Comparison of ENCODE assay signal across 9 mouse cellular contexts in genomic region chr9:58241780-58242485, GRCm38 (mm10). TPM values are rescaled to one million over a fixed set of nuclear protein-coding genes. Genes with fewer than 3 reads are reported as not detected.
DNase-seq lines count a peak whose midpoint lies in the region; ATAC-seq lines count a peak whose summit lies in the region.
"Had no signal": no experiment of that assay in that cellular context is flagged by ENCODE, and none has a peak within 500 bp of the region (broad histone marks: within the 10 kb centered on the region; RNA-seq: fewer than 3 reads in every experiment).

No protein-coding gene starts in this region.

- no peak overlapping the region for H3K4me2 ChIP-seq in midbrain, embryonic 13.5 days (replicated peaks)
- H3K4me2 ChIP-seq in midbrain, embryonic 15.5 days = no peak overlapping the region
- H3K4me2 ChIP-seq in heart, embryonic 15.5 days = no peak overlapping the region
- H3K4me2 ChIP-seq in limb, embryonic 12.5 days = peak overlapping the region; percentile 3; the same call in 1 of the 2 replicates

- peak overlapping the region; percentile 59; the same call in 1 of the 2 replicates for H3K27ac ChIP-seq in midbrain, embryonic 13.5 days
- no peak overlapping the region for H3K27ac ChIP-seq in midbrain, embryonic 15.5 days
- peak overlapping the region; percentile 38 for H3K27ac ChIP-seq in heart, embryonic 15.5 days
- peak overlapping the region; percentile 68 for H3K27ac ChIP-seq in limb, embryonic 12.5 days

- DNase-seq in adrenal gland, postnatal 10 days = peak; percentile 73
- DNase-seq in ovary, postnatal 14 days (ENCODE audit: low spot score) = peak; percentile 44
- DNase-seq in layer of hippocampus, postnatal 25 days (ENCODE audit: extremely low spot score in 1 of 2, low spot score in 1 of 2) = no peak
- no peak for DNase-seq in B cell, adult 2 months

- H3K4me3 ChIP-seq in midbrain, embryonic 13.5 days (replicated peaks) = no peak overlapping the region
- H3K4me3 ChIP-seq in midbrain, embryonic 15.5 days = no peak overlapping the region
- no peak overlapping the region for H3K4me3 ChIP-seq in heart, embryonic 15.5 days
- no peak overlapping the region for H3K4me3 ChIP-seq in limb, embryonic 12.5 days (replicated peaks)

- H3K36me3 ChIP-seq in midbrain, embryonic 13.5 days = no peaks in the 10 kb centered on the region
- H3K36me3 ChIP-seq in midbrain, embryonic 15.5 days (replicated peaks) = no peaks in the 10 kb centered on the region
- no peaks in the 10 kb centered on the region for H3K36me3 ChIP-seq in heart, embryonic 15.5 days
- H3K36me3 ChIP-seq in limb, embryonic 12.5 days = peaks cover 15% of the 10 kb centered on the region; the same call in 1 of the 2 replicates

- no peaks in the 10 kb centered on the region for H3K27me3 ChIP-seq in midbrain, embryonic 13.5 days
- no peaks in the 10 kb centered on the region for H3K27me3 ChIP-seq in midbrain, embryonic 15.5 days (replicated peaks)
- no peaks in the 10 kb centered on the region for H3K27me3 ChIP-seq in heart, embryonic 15.5 days
- no peaks in the 10 kb centered on the region for H3K27me3 ChIP-seq in limb, embryonic 12.5 days

- WGBS in midbrain, embryonic 13.5 days = 47% methylated on average over 9 of the region's 9 CpGs
- 46% methylated on average over 9 of the region's 9 CpGs for WGBS in midbrain, embryonic 15.5 days
- WGBS in heart, embryonic 15.5 days = 45% methylated on average over 9 of the region's 9 CpGs
- 41% methylated on average over 9 of the region's 9 CpGs for WGBS in limb, embryonic 12.5 days

- ATAC-seq in midbrain, embryonic 13.5 days = peak; percentile 69
- ATAC-seq in midbrain, embryonic 15.5 days (replicated peaks) = no peak; the same call in 1 of the 2 replicates
- peak; percentile 74 for ATAC-seq in heart, embryonic 15.5 days (replicated peaks; ENCODE audit: insufficient number of reproducible peaks, insufficient read depth, low FRiP score, low read depth)
- ATAC-seq in limb, embryonic 12.5 days (ENCODE audit: insufficient number of reproducible peaks, insufficient read depth, low FRiP score, low TSS enrichment, low read depth) = peak; percentile 90

- H3K9me3 ChIP-seq in midbrain, embryonic 13.5 days = no peaks in the 10 kb centered on the region
- H3K9me3 ChIP-seq in midbrain, embryonic 15.5 days = no peaks in the 10 kb centered on the region
- no peaks in the 10 kb centered on the region for H3K9me3 ChIP-seq in heart, embryonic 15.5 days (replicated peaks)
- H3K9me3 ChIP-seq in limb, embryonic 12.5 days = no peaks in the 10 kb centered on the region

- H3K9ac ChIP-seq in midbrain, embryonic 13.5 days (replicated peaks) = no peak overlapping the region
- no peak overlapping the region for H3K9ac ChIP-seq in midbrain, embryonic 15.5 days
- H3K9ac ChIP-seq in heart, embryonic 15.5 days = no peak overlapping the region; the same call in 1 of the 2 replicates
- no peak overlapping the region for H3K9ac ChIP-seq in limb, embryonic 12.5 days (replicated peaks)

- H3K4me1 ChIP-seq in midbrain, embryonic 13.5 days (replicated peaks) = peaks cover 18% of the 10 kb centered on the region
- H3K4me1 ChIP-seq in midbrain, embryonic 15.5 days = peaks cover 19% of the 10 kb centered on the region
- peaks cover 44% of the 10 kb centered on the region for H3K4me1 ChIP-seq in heart, embryonic 15.5 days (replicated peaks)
- H3K4me1 ChIP-seq in limb, embryonic 12.5 days (replicated peaks) = peaks cover 36% of the 10 kb centered on the region

RNA-seq across cellular contexts. Expression of gene Pml, which starts 7.7 kb away (rescaled TPM):
- 4.1 and 4.8 TPM in 2 replicates for polyA plus RNA-seq in midbrain, embryonic 13.5 days (2015; fragmentation: Nextera tagmentation; extraction: Ambion mirVana)
- 3.9 and 5.0 TPM in 2 replicates for polyA plus RNA-seq in midbrain, embryonic 15.5 days (2015; fragmentation: Nextera tagmentation; extraction: Ambion mirVana)
- 10 to 100 TPM; 21.8 to 25.6 TPM for total RNA-seq in adrenal gland, postnatal 10 days (2021)
- polyA plus RNA-seq in heart, embryonic 15.5 days (2015; fragmentation: Nextera tagmentation; extraction: Ambion mirVana) = 10.0 and 15.8 TPM in 2 replicates
- 16.1 and 18.4 TPM in 2 replicates for polyA plus RNA-seq in limb, embryonic 12.5 days (2016; fragmentation: Nextera tagmentation; extraction: Ambion mirVana)
- total RNA-seq in layer of hippocampus, postnatal 25 days (2021) = 10 to 100 TPM in 1 of 2 experiments, 1 to 10 TPM in 1; 8.4 to 11.0 TPM

RNA-seq across cellular contexts. Expression of gene Stoml1, which starts 11.0 kb away (rescaled TPM):
- polyA plus RNA-seq in midbrain, embryonic 13.5 days (2015; fragmentation: Nextera tagmentation; extraction: Ambion mirVana) = 94.8 and 97.2 TPM in 2 replicates
- polyA plus RNA-seq in midbrain, embryonic 15.5 days (2015; fragmentation: Nextera tagmentation; extraction: Ambion mirVana) = 136 and 140 TPM in 2 replicates
- 10 to 100 TPM; 14.6 to 22.4 TPM for total RNA-seq in adrenal gland, postnatal 10 days (2021)
- 25.2 and 28.6 TPM in 2 replicates for polyA plus RNA-seq in heart, embryonic 15.5 days (2015; fragmentation: Nextera tagmentation; extraction: Ambion mirVana)
- polyA plus RNA-seq in limb, embryonic 12.5 days (2016; fragmentation: Nextera tagmentation; extraction: Ambion mirVana) = 33.6 and 35.3 TPM in 2 replicates
- 10 to 100 TPM; 71.3 to 78.6 TPM for total RNA-seq in layer of hippocampus, postnatal 25 days (2021)
- polyA plus RNA-seq: erythroblast, embryonic 14.5 days had no signal

RNA-seq across cellular contexts. Expression of gene Islr2, which starts 37.8 kb away (rescaled TPM):
- 36.8 and 51.7 TPM in 2 replicates for polyA plus RNA-seq in midbrain, embryonic 13.5 days (2015; fragmentation: Nextera tagmentation; extraction: Ambion mirVana)
- 44.4 and 55.1 TPM in 2 replicates for polyA plus RNA-seq in midbrain, embryonic 15.5 days (2015; fragmentation: Nextera tagmentation; extraction: Ambion mirVana)
- total RNA-seq in adrenal gland, postnatal 10 days (2021) = 10 to 100 TPM in 1 of 2 experiments, 1 to 10 TPM in 1; 5.0 to 11.0 TPM
- polyA plus RNA-seq in heart, embryonic 15.5 days (2015; fragmentation: Nextera tagmentation; extraction: Ambion mirVana) = 0.20 TPM in 1 of 2 replicates, not detected in the other
- 1.4 and 1.8 TPM in 2 replicates for polyA plus RNA-seq in limb, embryonic 12.5 days (2016; fragmentation: Nextera tagmentation; extraction: Ambion mirVana)
- total RNA-seq in layer of hippocampus, postnatal 25 days (2021) = 100 to 1,000 TPM; 152 TPM
- polyA plus RNA-seq: erythroblast, embryonic 14.5 days had no signal

RNA-seq across cellular contexts. Expression of gene Islr, which starts 37.8 kb away (rescaled TPM):
- polyA plus RNA-seq in midbrain, embryonic 13.5 days (2015; fragmentation: Nextera tagmentation; extraction: Ambion mirVana) = 21.4 and 25.3 TPM in 2 replicates
- polyA plus RNA-seq in midbrain, embryonic 15.5 days (2015; fragmentation: Nextera tagmentation; extraction: Ambion mirVana) = 36.1 and 46.9 TPM in 2 replicates
- total RNA-seq in adrenal gland, postnatal 10 days (2021) = 10 to 100 TPM; 46.5 to 47.1 TPM
- 28.4 and 49.0 TPM in 2 replicates for polyA plus RNA-seq in heart, embryonic 15.5 days (2015; fragmentation: Nextera tagmentation; extraction: Ambion mirVana)
- 109 and 120 TPM in 2 replicates for polyA plus RNA-seq in limb, embryonic 12.5 days (2016; fragmentation: Nextera tagmentation; extraction: Ambion mirVana)
- 10 to 100 TPM; 11.3 to 15.0 TPM for total RNA-seq in layer of hippocampus, postnatal 25 days (2021)
- polyA plus RNA-seq: erythroblast, embryonic 14.5 days had no signal

Comparison
In these comparisons a context has a peak if more than half of its experiments do, and no peak if none do; other contexts are left out.
1. DNase-seq: peak in adrenal gland, postnatal 10 days (single experiment) and ovary, postnatal 14 days (single experiment); none in layer of hippocampus, postnatal 25 days (0 of 2) and B cell, adult 2 months (0 of 2).
2. RNA of gene Islr2, which starts 37.8 kb away (polyA plus RNA-seq): 36.8 to 51.7 TPM in midbrain, embryonic 13.5 days and 44.4 to 55.1 TPM in midbrain, embryonic 15.5 days; 1.4 to 1.8 TPM in limb, embryonic 12.5 days and 0.20 TPM in heart, embryonic 15.5 days; every median in the first group is over 10 times any median in the second.